Mouse (Mus musculus) telencephalon, adult 2 months (tissue): Measurements from ENCODE around the gene Slc25a45.
"Not testable (repeated sequence)": the region's sequence is repeated elsewhere in the genome, so short reads cannot be mapped to it uniquely, and the experiment has no call there.

Experiments used
- DNase-seq: peaks from one replicate; pipeline ENCODE4 v3.0.0-alpha.2; 2011; ENCODE audit warnings: low read depth, low spot score

The Slc25a45 gene

GRCm38 (mm10) chr19:5852035-5852722 is 25.4 kb upstream of the Slc25a45 start:
- DNase-seq = no peak

GRCm38 (mm10) chr19:5856604-5857003 is 21.0 kb upstream of the Slc25a45 start:
- no peak for DNase-seq

GRCm38 (mm10) chr19:5862335-5863085 is 15.1 kb upstream of the Slc25a45 start:
- DNase-seq = no peak

GRCm38 (mm10) chr19:5863776-5864175 is 13.8 kb upstream of the Slc25a45 start:
- no peak for DNase-seq

GRCm38 (mm10) chr19:5864710-5865398 is 12.8 kb upstream of the Slc25a45 start:
- no peak for DNase-seq

- no peak for DNase-seq
Observed at GRCm38 (mm10) chr19:5868096-5868495, 9.5 kb upstream of the Slc25a45 start.

GRCm38 (mm10) chr19:5871273-5871672 is 6.3 kb upstream of the Slc25a45 start:
- no peak for DNase-seq

- DNase-seq = no peak
Observed at GRCm38 (mm10) chr19:5871683-5872082, 5.9 kb upstream of the Slc25a45 start.

GRCm38 (mm10) chr19:5872528-5872927 is 5.1 kb upstream of the Slc25a45 start:
- no peak for DNase-seq

- no peak for DNase-seq
Observed at GRCm38 (mm10) chr19:5872931-5873556, 4.6 kb upstream of the Slc25a45 start.

- no peak for DNase-seq
Observed at GRCm38 (mm10) chr19:5874391-5874968, 3.1 kb upstream of the Slc25a45 start.

GRCm38 (mm10) chr19:5874969-5875480 is 2.6 kb upstream of the Slc25a45 start, which contains the start of gene Frmd8:
Frmd8 (minus strand) TSS chr19:5875274.
- peak; percentile 91 for DNase-seq

- DNase-seq = no peak
Observed at GRCm38 (mm10) chr19:5878362-5878722, 734 bp downstream of the Slc25a45 start.

- DNase-seq = no peak
Observed at GRCm38 (mm10) chr19:5878916-5879315, 1.3 kb downstream of the Slc25a45 start.

- no peak for DNase-seq
Observed at GRCm38 (mm10) chr19:5879735-5880134, 2.1 kb downstream of the Slc25a45 start.

GRCm38 (mm10) chr19:5881155-5881554 is 3.5 kb downstream of the Slc25a45 start:
- DNase-seq = no peak

- DNase-seq = not testable (repeated sequence)
Observed at GRCm38 (mm10) chr19:5882079-5882478, 4.5 kb downstream of the Slc25a45 start.

- no peak for DNase-seq
Observed at GRCm38 (mm10) chr19:5883935-5884334, 6.3 kb downstream of the Slc25a45 start.

GRCm38 (mm10) chr19:5885838-5886237 is 8.2 kb downstream of the Slc25a45 start:
- DNase-seq = no peak

- DNase-seq = no peak
Observed at GRCm38 (mm10) chr19:5887234-5887815, 9.7 kb downstream of the Slc25a45 start.

GRCm38 (mm10) chr19:5889211-5889610 is 11.6 kb downstream of the Slc25a45 start:
- DNase-seq = no peak
